Mouse (Mus musculus): ENCODE data around the gene Speg. TPM values are rescaled to one million over a fixed set of nuclear protein-coding genes. Genes with fewer than 3 reads are reported as not detected.
A peak's percentile ranks its signal among the peaks of the same experiment; 100 is the strongest.

Speg gene
- total and polyA plus RNA-seq, 2 experiments from 2014 or later: 22.0 to 62.9 TPM

- no peak; the same call in none of the 2 replicates for ATAC-seq (ENCODE audit: low FRiP score)
Observed at GRCm38 (mm10) chr1:75445141-75445701, 70.1 kb downstream of the Speg start.

GRCm38 (mm10) chr1:75445751-75446611 lies 70.9 kb downstream of the Speg start:
- peak; percentile 74 for DNase-seq (ENCODE audit: low spot score)
- under 1% methylated on average over 22 of the region's 22 CpGs for WGBS
- H3K27me3 ChIP-seq (ENCODE audit: insufficient read depth, low read length): peaks cover 14% of the 10 kb centered on the region; the same call in 1 of the 2 replicates
- ATAC-seq (ENCODE audit: low FRiP score): peak; percentile 51
- H3K9me3 ChIP-seq (ENCODE audit: low read length): no peaks in the 10 kb centered on the region
- peak overlapping the region; percentile 67 for H3K27ac ChIP-seq (ENCODE audit: low read depth, low read length)
- no peak overlapping the region for H3K4me3 ChIP-seq (ENCODE audit: low read depth, low read length)
- H3K4me2 ChIP-seq (ENCODE audit: low read depth, low read length, poor library complexity, severe bottlenecking): peak overlapping the region; percentile 78
- peaks cover 29% of the 10 kb centered on the region for H3K4me1 ChIP-seq (ENCODE audit: insufficient read depth, low read length)
- no peak overlapping the region for H3K9ac ChIP-seq (replicated peaks; ENCODE audit: low read length, poor library complexity, severe bottlenecking)
- peak; percentile 88 for TF ChIP-seq CTCF (IDR thresholded peaks at IDR 0.05)
- no peaks in the 10 kb centered on the region for H3K36me3 ChIP-seq (ENCODE audit: insufficient read depth, low read length)

More at GRCm38 (mm10) chr1:75445141-75445701, 70.1 kb downstream of the Speg start:
- Histone ChIP-seq H3K27ac (ENCODE audit: low read depth, low read length) (peak overlapping the region; percentile 67), H3K4me2 (ENCODE audit: low read depth, low read length, poor library complexity, severe bottlenecking) (peak overlapping the region; percentile 78), H3K27me3 (ENCODE audit: insufficient read depth, low read length) (peaks cover 14% of the 10 kb centered on the region; the same call in 1 of the 2 replicates), H3K9me3 (ENCODE audit: low read length) (no peaks in the 10 kb centered on the region), H3K36me3 (ENCODE audit: insufficient read depth, low read length) (no peaks in the 10 kb centered on the region), H3K4me1 (ENCODE audit: insufficient read depth, low read length) (peaks cover 29% of the 10 kb centered on the region), H3K4me3 (ENCODE audit: low read depth, low read length) (no peak overlapping the region), H3K9ac (replicated peaks; ENCODE audit: low read length, poor library complexity, severe bottlenecking) (peak overlapping the region; percentile 33; the same call in 1 of the 2 replicates)
- no peak for TF ChIP-seq CTCF (IDR thresholded peaks at IDR 0.05)
- WGBS: 7% methylated on average over 9 of the region's 9 CpGs
- no peak for DNase-seq (ENCODE audit: low spot score)

- H3K4me3 ChIP-seq (ENCODE audit: low read depth, low read length): no peak overlapping the region
- DNase-seq (ENCODE audit: low spot score) (no peak), ATAC-seq (ENCODE audit: low FRiP score) (no peak)
- peaks cover 18% of the 10 kb centered on the region for H3K27me3 ChIP-seq (ENCODE audit: insufficient read depth, low read length)
- H3K4me1 ChIP-seq (ENCODE audit: insufficient read depth, low read length): peaks cover 29% of the 10 kb centered on the region
- H3K36me3 ChIP-seq (ENCODE audit: insufficient read depth, low read length): no peaks in the 10 kb centered on the region
- WGBS: 11% methylated on average over 20 of the region's 20 CpGs
- peak overlapping the region; percentile 24; the same call in 1 of the 2 replicates for H3K9ac ChIP-seq (replicated peaks; ENCODE audit: low read length, poor library complexity, severe bottlenecking)
- H3K27ac ChIP-seq (ENCODE audit: low read depth, low read length): peak overlapping the region; percentile 67
- peak overlapping the region; percentile 78; the same call in 1 of the 2 replicates for H3K4me2 ChIP-seq (ENCODE audit: low read depth, low read length, poor library complexity, severe bottlenecking)
- no peak for TF ChIP-seq CTCF (IDR thresholded peaks at IDR 0.05)
- no peaks in the 10 kb centered on the region for H3K9me3 ChIP-seq (ENCODE audit: low read length)
Observed at GRCm38 (mm10) chr1:75446656-75447055, 71.6 kb downstream of the Speg start.

GRCm38 (mm10) chr1:75447265-75448051 lies 72.4 kb downstream of the Speg start:
- DNase-seq (ENCODE audit: low spot score): no peak
- TF ChIP-seq CTCF (IDR thresholded peaks at IDR 0.05): no peak
- Histone ChIP-seq H3K4me3 (ENCODE audit: low read depth, low read length) (no peak overlapping the region), H3K4me1 (ENCODE audit: insufficient read depth, low read length) (peaks cover 29% of the 10 kb centered on the region), H3K9ac (replicated peaks; ENCODE audit: low read length, poor library complexity, severe bottlenecking) (peak overlapping the region; percentile 24; the same call in 1 of the 2 replicates), H3K27ac (ENCODE audit: low read depth, low read length) (peak overlapping the region; percentile 67), H3K36me3 (ENCODE audit: insufficient read depth, low read length) (no peaks in the 10 kb centered on the region), H3K27me3 (ENCODE audit: insufficient read depth, low read length) (peaks cover 18% of the 10 kb centered on the region), H3K4me2 (ENCODE audit: low read depth, low read length, poor library complexity, severe bottlenecking) (peak overlapping the region; percentile 78), H3K9me3 (ENCODE audit: low read length) (no peaks in the 10 kb centered on the region)
- no peak for ATAC-seq (ENCODE audit: low FRiP score)
- WGBS: 9% methylated on average over 10 of the region's 10 CpGs

- Histone ChIP-seq H3K4me3 (ENCODE audit: low read depth, low read length) (no peak overlapping the region), H3K36me3 (ENCODE audit: insufficient read depth, low read length) (no peaks in the 10 kb centered on the region), H3K9me3 (ENCODE audit: low read length) (no peaks in the 10 kb centered on the region), H3K9ac (replicated peaks; ENCODE audit: low read length, poor library complexity, severe bottlenecking) (0 out of 2 replicates have a peak overlapping the region, but pooled peaks have one; percentile 0), H3K4me2 (ENCODE audit: low read depth, low read length, poor library complexity, severe bottlenecking) (peak overlapping the region; percentile 78), H3K4me1 (ENCODE audit: insufficient read depth, low read length) (peaks cover 27% of the 10 kb centered on the region), H3K27me3 (ENCODE audit: insufficient read depth, low read length) (peaks cover 18% of the 10 kb centered on the region), H3K27ac (ENCODE audit: low read depth, low read length) (peak overlapping the region; percentile 65)
- ATAC-seq (ENCODE audit: low FRiP score): no peak
- 3% methylated on average over 7 of the region's 7 CpGs for WGBS
- TF ChIP-seq CTCF (IDR thresholded peaks at IDR 0.05): no peak
- no peak for DNase-seq (ENCODE audit: low spot score)
Observed at GRCm38 (mm10) chr1:75448052-75448431, 72.9 kb downstream of the Speg start.

Data from midbrain, postnatal 0 days (tissue).